Mouse (Mus musculus) bone marrow, adult 2 months (tissue): ENCODE data around the gene Dnlz.

Experiments used
- CTCF ChIP-seq: fragments of 200-500 bp; IDR thresholded peaks from 2 replicates; pipeline ENCODE4 v1.5.1; 2011; ENCODE audit warnings: low read length, control low read depth; ENCODE audit not compliant: control insufficient read depth, insufficient read depth
- POLR2A ChIP-seq: fragments of 200-500 bp; IDR thresholded peaks from 2 replicates; pipeline ENCODE4 v1.6.1; 2011; ENCODE audit warnings: low read depth, mild to moderate bottlenecking, control low read depth, low read length, borderline replicate concordance; ENCODE audit not compliant: control insufficient read depth

DNA sequence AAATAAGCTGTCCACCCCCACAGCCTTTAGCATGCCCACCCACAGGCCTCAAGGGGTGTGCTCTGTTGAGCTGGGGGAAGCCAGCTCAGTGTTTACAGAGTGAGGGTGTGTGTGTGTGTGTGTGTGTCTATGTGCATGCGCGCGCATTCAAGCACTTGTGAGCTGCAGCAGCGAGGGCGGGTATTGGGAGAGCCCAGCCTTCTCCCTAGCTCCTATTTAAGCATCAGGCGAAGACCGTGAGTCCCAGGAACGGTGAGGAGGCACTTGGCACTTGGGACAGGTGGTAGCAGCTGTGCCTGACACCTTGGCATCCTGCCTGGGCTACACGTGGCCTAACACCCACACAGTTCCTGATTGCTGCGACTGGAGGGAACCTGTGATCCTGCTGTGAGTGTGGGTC lies 9.9 kb downstream of the Dnlz start:
- no peak for TF ChIP-seq POLR2A
- TF ChIP-seq CTCF, result no peak
